Mouse (Mus musculus) erythroblast, embryonic 14.5 days (primary cell): ENCODE data around the gene Rab6b. TPM values are rescaled to one million over a fixed set of nuclear protein-coding genes. Genes with fewer than 3 reads are reported as not detected.

Experiments
- H3K27me3 ChIP-seq: 2 replicates; pipeline ENCODE4 v1.6.1; 2012; ENCODE audit warnings: inconsistent platforms; ENCODE audit not compliant: control insufficient read depth
- H3K36me3 ChIP-seq: 2 replicates; pipeline ENCODE4 v1.6.1; 2012; ENCODE audit warnings: mild to moderate bottlenecking, inconsistent platforms; ENCODE audit not compliant: control insufficient read depth
- H3K4me1 ChIP-seq: 2 replicates; pipeline ENCODE4 v1.6.1; 2012; ENCODE audit warnings: inconsistent platforms; ENCODE audit not compliant: control insufficient read depth
- H3K4me3 ChIP-seq: replicated peaks from 2 replicates; pipeline ENCODE3; 2012; ENCODE audit warnings: moderate library complexity, mild to moderate bottlenecking, inconsistent platforms
- H3K9me3 ChIP-seq: 2 replicates; pipeline ENCODE4 v1.6.1; 2012; ENCODE audit warnings: low read length, inconsistent platforms, mixed read lengths; ENCODE audit not compliant: control insufficient read depth
- GATA1 ChIP-seq: IDR thresholded peaks from 2 replicates; pipeline ENCODE4 v1.6.1; 2012; ENCODE audit warnings: low read length, inconsistent platforms, mixed read lengths
- TAL1 ChIP-seq: IDR thresholded peaks from 3 replicates; pipeline ENCODE4 v1.6.1; 2012; ENCODE audit warnings: low read length, inconsistent platforms, mixed read lengths
- polyA plus RNA-seq: library from polyadenylated mRNA; stranded (reverse); fragments of >175 nt; gene quantifications from 2 replicates; pipeline ENCODE4 v1.2.3, GENCODE M21; 2012

Gene Rab6b
- polyA plus RNA-seq, 1 experiment = not detected

DNA sequence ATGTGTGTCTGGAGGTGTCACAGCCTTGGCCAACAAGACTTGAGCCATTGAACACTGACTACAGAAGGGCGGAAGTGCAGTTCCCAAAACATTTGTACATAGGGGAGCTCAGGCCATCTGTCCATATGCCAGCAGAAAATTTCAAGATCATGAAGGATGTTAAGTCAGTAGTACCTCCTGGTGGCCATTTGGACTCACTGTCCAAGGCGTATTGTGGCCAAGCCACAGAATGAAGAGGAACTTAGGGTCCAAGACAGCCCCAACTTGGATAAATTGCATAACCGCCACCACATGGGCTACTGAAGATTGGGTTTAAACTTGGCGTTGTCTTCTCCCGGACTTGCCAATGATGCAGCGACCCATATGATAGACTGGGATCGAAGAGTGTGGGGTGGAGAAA lies 64.1 kb downstream of the Rab6b start:
- no peak for TF ChIP-seq GATA1
- no peak for TF ChIP-seq TAL1
- H3K9me3 ChIP-seq = no peaks in the 10 kb centered on the region
- H3K4me3 ChIP-seq = no peak overlapping the region
- no peaks in the 10 kb centered on the region for H3K27me3 ChIP-seq
- H3K36me3 ChIP-seq = no peaks in the 10 kb centered on the region
- H3K4me1 ChIP-seq = peaks cover 11% of the 10 kb centered on the region

DNA sequence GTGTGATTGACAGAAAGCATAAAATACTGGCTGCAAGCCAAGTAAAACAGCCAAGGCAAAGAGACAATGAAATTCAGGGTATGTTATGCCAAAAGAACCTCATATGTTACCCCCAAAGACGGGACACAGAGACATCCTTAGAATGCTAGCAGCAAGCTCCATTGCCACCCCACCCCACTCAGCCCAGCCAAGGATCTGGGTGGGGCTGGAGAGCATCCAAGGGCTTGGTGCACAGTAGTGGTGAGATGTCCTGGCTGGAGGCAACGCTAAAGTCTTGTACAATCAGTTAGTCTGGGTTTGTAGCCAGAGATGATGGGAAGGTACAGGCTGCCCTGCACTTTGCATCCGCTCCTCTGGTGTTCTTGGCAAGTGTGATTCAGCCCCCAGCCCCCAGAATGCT lies 68.7 kb downstream of the Rab6b start:
- no peaks in the 10 kb centered on the region for H3K27me3 ChIP-seq
- no peaks in the 10 kb centered on the region for H3K9me3 ChIP-seq
- peak overlapping the region; percentile 60 for H3K4me3 ChIP-seq
- peaks cover 15% of the 10 kb centered on the region for H3K4me1 ChIP-seq
- H3K36me3 ChIP-seq = no peaks in the 10 kb centered on the region
- TF ChIP-seq TAL1 = no peak
- no peak for TF ChIP-seq GATA1

DNA sequence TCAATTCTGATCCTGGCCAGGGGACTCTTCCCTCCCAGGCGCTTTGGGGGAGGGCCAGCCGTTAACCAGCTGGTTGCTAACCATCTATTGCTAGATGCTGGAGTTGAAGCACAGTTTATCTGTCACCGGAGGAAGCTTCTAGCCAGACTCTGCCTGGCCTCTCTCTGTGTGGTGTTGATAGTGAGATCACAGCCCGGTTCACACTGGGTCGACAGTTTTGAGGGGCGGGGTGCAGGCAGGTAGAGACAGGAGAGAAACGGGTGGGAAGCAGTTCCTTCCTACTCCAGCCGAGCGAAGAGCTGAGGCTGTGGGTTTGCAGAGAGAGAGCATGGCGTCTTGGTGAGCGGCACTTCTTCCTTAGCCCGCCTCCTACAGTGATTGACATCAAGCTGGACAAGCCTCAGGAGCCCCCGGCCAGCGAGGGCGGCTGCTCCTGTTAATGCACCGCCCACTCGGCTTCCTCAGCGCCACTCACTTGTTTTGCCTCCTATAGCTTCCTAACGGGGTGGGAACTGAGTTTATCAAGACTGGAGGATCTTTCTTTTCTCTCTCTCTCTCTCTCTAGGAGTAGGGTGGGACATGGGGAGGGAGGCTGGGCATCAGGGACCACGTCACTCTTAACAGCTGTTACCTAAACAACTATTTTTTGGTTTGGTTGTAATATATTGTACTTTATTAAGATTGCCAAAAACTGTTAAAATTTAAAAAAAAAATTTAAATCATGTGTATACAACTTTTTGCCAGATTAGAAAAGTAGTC lies 69.4 kb downstream of the Rab6b start:
- H3K36me3 ChIP-seq = no peaks in the 10 kb centered on the region
- peaks cover 15% of the 10 kb centered on the region for H3K4me1 ChIP-seq
- no peaks in the 10 kb centered on the region for H3K9me3 ChIP-seq
- no peaks in the 10 kb centered on the region for H3K27me3 ChIP-seq
- no peak for TF ChIP-seq GATA1
- no peak for TF ChIP-seq TAL1
- peak overlapping the region; percentile 60 for H3K4me3 ChIP-seq

DNA sequence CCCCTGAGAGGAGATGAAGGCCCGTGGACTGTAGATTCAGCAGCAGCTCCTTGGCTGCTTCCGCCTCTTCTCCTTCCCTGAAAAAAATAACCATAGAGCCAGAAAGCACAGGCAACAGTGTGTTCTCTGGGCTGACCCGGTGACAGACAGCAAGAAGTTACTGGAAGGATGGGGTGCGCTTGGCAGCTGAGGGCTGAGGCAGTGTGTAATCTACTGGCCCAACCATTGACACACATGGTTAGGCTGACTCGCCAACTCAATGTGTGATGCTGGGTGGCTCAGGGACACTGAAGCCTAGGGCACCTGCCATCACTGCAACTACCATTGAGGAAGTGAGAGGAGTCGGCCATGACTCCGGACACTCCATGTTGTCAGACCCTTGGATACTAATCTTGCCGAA lies 70.3 kb downstream of the Rab6b start:
- Histone ChIP-seq H3K9me3 (no peaks in the 10 kb centered on the region), H3K4me3 (no peak overlapping the region), H3K27me3 (no peaks in the 10 kb centered on the region), H3K36me3 (no peaks in the 10 kb centered on the region), H3K4me1 (peaks cover 15% of the 10 kb centered on the region)
- TF ChIP-seq GATA1 (no peak), TAL1 (no peak)

DNA sequence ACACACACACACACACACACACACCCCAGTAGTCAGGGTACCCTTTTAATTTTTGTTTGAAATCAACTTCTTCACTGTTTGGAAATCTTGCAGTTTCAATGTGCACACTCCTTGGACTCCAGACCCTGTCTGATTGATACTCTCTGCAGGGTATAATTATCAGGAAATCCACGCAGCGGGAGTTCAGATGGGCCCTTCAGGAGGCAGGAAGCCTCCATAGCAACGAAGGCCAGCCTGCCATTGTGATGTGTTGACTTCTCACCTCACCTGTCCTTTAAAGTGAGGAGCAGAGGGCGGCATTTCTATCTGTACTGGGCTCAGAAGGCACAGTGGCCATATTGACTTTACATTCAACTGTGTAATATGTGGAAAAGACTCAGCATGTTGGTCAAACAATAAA lies 73.3 kb downstream of the Rab6b start:
- peaks cover 14% of the 10 kb centered on the region for H3K4me1 ChIP-seq
- H3K27me3 ChIP-seq = no peaks in the 10 kb centered on the region
- peaks cover 23% of the 10 kb centered on the region for H3K36me3 ChIP-seq
- H3K4me3 ChIP-seq = no peak overlapping the region
- TF ChIP-seq GATA1 (no peak), TAL1 (no peak)
- no peaks in the 10 kb centered on the region for H3K9me3 ChIP-seq

DNA sequence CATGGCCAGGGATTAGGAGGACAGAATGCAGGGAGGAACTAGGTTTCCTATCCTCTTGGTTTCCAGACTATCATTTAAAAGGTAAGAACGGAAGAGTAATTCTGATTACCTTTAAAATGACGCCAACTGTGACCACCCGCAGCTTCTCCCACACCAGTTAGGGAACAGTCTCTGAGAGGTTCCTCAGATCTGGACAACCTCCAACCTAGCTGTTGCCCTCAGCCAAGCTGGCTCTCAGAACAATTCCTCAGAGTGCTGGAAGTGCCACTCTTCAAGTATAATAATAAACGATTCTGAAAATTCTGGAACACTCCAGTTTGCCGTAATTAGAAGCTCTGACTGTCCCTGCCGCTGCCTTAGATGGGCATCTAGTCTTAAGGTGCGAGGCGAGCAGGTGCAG lies 74.4 kb downstream of the Rab6b start:
- no peak overlapping the region for H3K4me3 ChIP-seq
- no peaks in the 10 kb centered on the region for H3K9me3 ChIP-seq
- H3K4me1 ChIP-seq = peaks cover 3% of the 10 kb centered on the region
- H3K36me3 ChIP-seq = peaks cover 34% of the 10 kb centered on the region
- H3K27me3 ChIP-seq = no peaks in the 10 kb centered on the region
- TF ChIP-seq GATA1 = no peak
- TF ChIP-seq TAL1 = no peak

DNA sequence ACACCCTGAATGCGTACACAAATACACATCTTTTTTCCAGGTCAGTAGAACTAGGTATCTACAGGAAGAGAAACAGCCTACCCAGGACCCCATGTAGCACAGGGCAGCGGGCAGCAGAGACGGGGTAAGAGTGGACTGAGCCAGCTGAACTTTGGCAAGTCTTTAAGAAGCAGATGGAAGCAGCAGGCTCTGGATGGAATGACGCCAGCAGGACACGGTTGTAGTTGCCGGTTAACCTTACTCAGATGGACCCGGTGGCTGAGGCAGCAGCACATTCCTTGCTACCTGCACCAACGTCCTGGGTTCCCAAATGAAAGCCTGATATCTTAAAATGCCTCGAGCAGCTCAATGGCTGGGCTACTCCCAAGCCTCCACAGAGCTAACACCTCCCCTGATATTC lies 75.2 kb downstream of the Rab6b start:
- H3K4me1 ChIP-seq = no peaks in the 10 kb centered on the region; the same call in 1 of the 2 replicates
- no peak overlapping the region for H3K4me3 ChIP-seq
- no peaks in the 10 kb centered on the region for H3K27me3 ChIP-seq
- no peak for TF ChIP-seq TAL1
- no peak for TF ChIP-seq GATA1
- peaks cover 41% of the 10 kb centered on the region for H3K36me3 ChIP-seq
- no peaks in the 10 kb centered on the region for H3K9me3 ChIP-seq

DNA sequence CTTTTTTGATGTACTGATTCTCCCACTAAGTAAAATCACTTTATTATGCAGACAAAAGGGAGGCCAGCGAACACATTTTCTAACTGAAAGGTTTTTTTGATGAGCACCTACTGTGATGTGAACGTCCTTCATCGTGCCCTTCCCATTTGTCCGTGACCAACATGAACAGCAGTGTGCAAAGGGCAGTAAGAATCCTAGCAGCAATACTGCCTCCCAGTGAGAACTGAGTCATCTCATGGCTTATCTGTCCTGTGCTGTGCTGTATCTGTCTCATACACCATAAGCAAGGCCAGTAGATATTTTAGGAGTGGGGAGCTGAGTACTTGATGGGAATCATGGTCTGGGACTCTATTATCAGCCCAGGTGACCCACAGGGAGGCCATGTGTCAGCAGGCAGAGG lies 76.8 kb downstream of the Rab6b start:
- TF ChIP-seq GATA1 = no peak
- TF ChIP-seq TAL1 = no peak
- Histone ChIP-seq H3K27me3 (no peaks in the 10 kb centered on the region), H3K4me1 (no peaks in the 10 kb centered on the region), H3K4me3 (no peak overlapping the region), H3K36me3 (peaks cover 55% of the 10 kb centered on the region), H3K9me3 (no peaks in the 10 kb centered on the region)

DNA sequence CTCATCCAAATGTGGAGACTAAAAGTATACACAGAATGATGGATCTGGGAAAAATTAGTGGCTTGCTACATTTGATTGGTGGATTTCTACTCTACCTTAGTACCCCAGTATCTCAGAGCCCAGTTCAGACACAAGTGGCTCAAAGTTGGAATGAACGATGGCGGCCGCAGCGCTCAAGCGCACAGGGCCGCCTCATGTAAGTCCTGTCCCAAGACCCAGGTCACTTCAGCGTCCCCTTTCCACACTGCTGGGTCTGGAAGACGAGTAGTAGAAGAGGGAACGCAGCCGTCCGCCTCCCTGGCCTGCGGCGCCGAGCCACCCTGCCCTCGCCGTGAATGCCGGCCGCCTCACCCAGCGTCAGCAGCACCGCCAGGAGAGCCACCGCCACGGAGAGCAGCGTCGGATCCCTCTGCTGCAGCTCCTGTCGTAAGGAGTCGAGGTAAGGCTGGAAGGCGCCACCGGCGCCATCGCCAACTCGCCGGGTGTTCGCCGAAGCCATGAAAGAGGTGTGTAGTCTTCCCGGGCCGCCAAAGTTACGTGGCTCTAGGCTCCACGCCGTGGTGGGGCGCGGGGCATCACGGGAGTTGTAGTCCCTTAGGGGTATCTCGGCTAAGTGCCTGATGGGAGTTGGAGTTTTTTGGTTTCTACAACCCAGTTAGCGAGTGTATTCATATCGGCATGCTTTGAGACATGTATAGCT lies 90.1 kb downstream of the Rab6b start, which contains the start of gene Srprb:
Gene Srprb, minus strand, starts transcription at position 577 of the 700 bp plus-strand sequence.
- no peak for TF ChIP-seq TAL1
- no peak for TF ChIP-seq GATA1
- peaks cover 29% of the 10 kb centered on the region for H3K36me3 ChIP-seq
- H3K9me3 ChIP-seq = peaks cover 4% of the 10 kb centered on the region
- peaks cover 28% of the 10 kb centered on the region for H3K4me1 ChIP-seq
- H3K27me3 ChIP-seq = no peaks in the 10 kb centered on the region
- peak within 1 kb of the TSS; percentile 74 for H3K4me3 ChIP-seq
